Mouse (Mus musculus): ENCODE results near the gene Tmem164. TPM values are rescaled to one million over a fixed set of nuclear protein-coding genes. Genes with fewer than 3 reads are reported as not detected.

The Tmem164 gene
- polyA plus RNA-seq, 1 experiment, result 6.8 TPM

- Histone ChIP-seq H3K27ac (replicated peaks; ENCODE audit: low read depth, low read length) (no peak overlapping the region), H3K4me1 (ENCODE audit: control insufficient read depth, insufficient read depth, insufficient read length, low read length) (no peaks in the 10 kb centered on the region), H3K4me3 (ENCODE audit: insufficient read depth, low read depth, low read length) (no peak overlapping the region)
These were observed 69.6 kb downstream of the Tmem164 start for GRCm38 (mm10) chrX:142750775-142751174.

- no peak overlapping the region for H3K4me3 ChIP-seq (ENCODE audit: insufficient read depth, low read depth, low read length)
- H3K27ac ChIP-seq (replicated peaks; ENCODE audit: low read depth, low read length), result no peak overlapping the region
- no peaks in the 10 kb centered on the region for H3K4me1 ChIP-seq (ENCODE audit: control insufficient read depth, insufficient read depth, insufficient read length, low read length)
These were observed 74.3 kb downstream of the Tmem164 start for GRCm38 (mm10) chrX:142755542-142755941.

GRCm38 (mm10) chrX:142760415-142760814, 79.2 kb downstream of the Tmem164 start:
- H3K4me1 ChIP-seq (ENCODE audit: control insufficient read depth, insufficient read depth, insufficient read length, low read length), result no peaks in the 10 kb centered on the region
- no peak overlapping the region for H3K4me3 ChIP-seq (ENCODE audit: insufficient read depth, low read depth, low read length)
- H3K27ac ChIP-seq (replicated peaks; ENCODE audit: low read depth, low read length), result no peak overlapping the region

- no peak overlapping the region for H3K4me3 ChIP-seq (ENCODE audit: insufficient read depth, low read depth, low read length)
- no peaks in the 10 kb centered on the region for H3K4me1 ChIP-seq (ENCODE audit: control insufficient read depth, insufficient read depth, insufficient read length, low read length)
- H3K27ac ChIP-seq (replicated peaks; ENCODE audit: low read depth, low read length), result no peak overlapping the region
These were observed 82.1 kb downstream of the Tmem164 start for GRCm38 (mm10) chrX:142763337-142763736.

- Histone ChIP-seq H3K4me1 (ENCODE audit: control insufficient read depth, insufficient read depth, insufficient read length, low read length) (no peaks in the 10 kb centered on the region), H3K4me3 (ENCODE audit: insufficient read depth, low read depth, low read length) (no peak overlapping the region), H3K27ac (replicated peaks; ENCODE audit: low read depth, low read length) (no peak overlapping the region)
These were observed 88.5 kb downstream of the Tmem164 start for GRCm38 (mm10) chrX:142769698-142770097.

- no peaks in the 10 kb centered on the region for H3K4me1 ChIP-seq (ENCODE audit: control insufficient read depth, insufficient read depth, insufficient read length, low read length)
- no peak overlapping the region for H3K27ac ChIP-seq (replicated peaks; ENCODE audit: low read depth, low read length)
- H3K4me3 ChIP-seq (ENCODE audit: insufficient read depth, low read depth, low read length), result no peak overlapping the region
These were observed 92.5 kb downstream of the Tmem164 start for GRCm38 (mm10) chrX:142773658-142774057.

GRCm38 (mm10) chrX:142776131-142776530, 94.9 kb downstream of the Tmem164 start:
- no peaks in the 10 kb centered on the region for H3K4me1 ChIP-seq (ENCODE audit: control insufficient read depth, insufficient read depth, insufficient read length, low read length)
- no peak overlapping the region for H3K27ac ChIP-seq (replicated peaks; ENCODE audit: low read depth, low read length)
- H3K4me3 ChIP-seq (ENCODE audit: insufficient read depth, low read depth, low read length), result no peak overlapping the region

GRCm38 (mm10) chrX:142778638-142779037, 97.4 kb downstream of the Tmem164 start:
- no peak overlapping the region for H3K27ac ChIP-seq (replicated peaks; ENCODE audit: low read depth, low read length)
- H3K4me3 ChIP-seq (ENCODE audit: insufficient read depth, low read depth, low read length), result no peak overlapping the region
- H3K4me1 ChIP-seq (ENCODE audit: control insufficient read depth, insufficient read depth, insufficient read length, low read length), result no peaks in the 10 kb centered on the region

GRCm38 (mm10) chrX:142786160-142787052, 105.2 kb downstream of the Tmem164 start:
- H3K4me3 ChIP-seq (ENCODE audit: insufficient read depth, low read depth, low read length), result no peak overlapping the region
- H3K4me1 ChIP-seq (ENCODE audit: control insufficient read depth, insufficient read depth, insufficient read length, low read length), result no peaks in the 10 kb centered on the region
- H3K27ac ChIP-seq (replicated peaks; ENCODE audit: low read depth, low read length), result no peak overlapping the region

GRCm38 (mm10) chrX:142792185-142792584, 111.0 kb downstream of the Tmem164 start:
- H3K4me1 ChIP-seq (ENCODE audit: control insufficient read depth, insufficient read depth, insufficient read length, low read length), result no peaks in the 10 kb centered on the region
- H3K4me3 ChIP-seq (ENCODE audit: insufficient read depth, low read depth, low read length), result no peak overlapping the region
- H3K27ac ChIP-seq (replicated peaks; ENCODE audit: low read depth, low read length), result no peak overlapping the region

GRCm38 (mm10) chrX:142794069-142794610, 112.9 kb downstream of the Tmem164 start:
- Histone ChIP-seq H3K4me1 (ENCODE audit: control insufficient read depth, insufficient read depth, insufficient read length, low read length) (no peaks in the 10 kb centered on the region), H3K27ac (replicated peaks; ENCODE audit: low read depth, low read length) (no peak overlapping the region), H3K4me3 (ENCODE audit: insufficient read depth, low read depth, low read length) (no peak overlapping the region)

GRCm38 (mm10) chrX:142804596-142804995, 123.4 kb downstream of the Tmem164 start:
- H3K4me1 ChIP-seq (ENCODE audit: control insufficient read depth, insufficient read depth, insufficient read length, low read length), result no peaks in the 10 kb centered on the region
- H3K27ac ChIP-seq (replicated peaks; ENCODE audit: low read depth, low read length), result no peak overlapping the region
- H3K4me3 ChIP-seq (ENCODE audit: insufficient read depth, low read depth, low read length), result no peak overlapping the region

- no peak overlapping the region for H3K27ac ChIP-seq (replicated peaks; ENCODE audit: low read depth, low read length)
- H3K4me1 ChIP-seq (ENCODE audit: control insufficient read depth, insufficient read depth, insufficient read length, low read length), result no peaks in the 10 kb centered on the region
- no peak overlapping the region for H3K4me3 ChIP-seq (ENCODE audit: insufficient read depth, low read depth, low read length)
These were observed 124.9 kb downstream of the Tmem164 start for GRCm38 (mm10) chrX:142806126-142806525.

GRCm38 (mm10) chrX:142806620-142807061, 125.4 kb downstream of the Tmem164 start:
- H3K4me1 ChIP-seq (ENCODE audit: control insufficient read depth, insufficient read depth, insufficient read length, low read length), result no peaks in the 10 kb centered on the region
- H3K4me3 ChIP-seq (ENCODE audit: insufficient read depth, low read depth, low read length), result no peak overlapping the region
- H3K27ac ChIP-seq (replicated peaks; ENCODE audit: low read depth, low read length), result no peak overlapping the region

- H3K4me1 ChIP-seq (ENCODE audit: control insufficient read depth, insufficient read depth, insufficient read length, low read length), result no peaks in the 10 kb centered on the region
- H3K27ac ChIP-seq (replicated peaks; ENCODE audit: low read depth, low read length), result no peak overlapping the region
- H3K4me3 ChIP-seq (ENCODE audit: insufficient read depth, low read depth, low read length), result no peak overlapping the region
These were observed 127.2 kb downstream of the Tmem164 start for GRCm38 (mm10) chrX:142808411-142808810.

GRCm38 (mm10) chrX:142813146-142813545, 131.9 kb downstream of the Tmem164 start:
- H3K27ac ChIP-seq (replicated peaks; ENCODE audit: low read depth, low read length), result no peak overlapping the region

More at GRCm38 (mm10) chrX:142813146-142813545, 131.9 kb downstream of the Tmem164 start:
- H3K4me1 ChIP-seq (ENCODE audit: control insufficient read depth, insufficient read depth, insufficient read length, low read length), result no peaks in the 10 kb centered on the region
- H3K4me3 ChIP-seq (ENCODE audit: insufficient read depth, low read depth, low read length), result no peak overlapping the region
